Mouse (Mus musculus): ENCODE measurements at regions not wholly inside any gene's neighbourhood (a gene's known extent, or its start where the extent isn't known, plus 50 kb on each side); places are given as distances from the start of the nearest gene placed in this dataset.
"Not testable (repeated sequence)": the region's sequence is repeated elsewhere in the genome, so short reads cannot be mapped to it uniquely, and the experiment has no call there.

- peak; percentile 81 for DNase-seq (ENCODE audit: low spot score)
These were observed 251.3 kb upstream of the Tgfbr2 start for GRCm38 (mm10) chr9:116426269-116426999.

- not testable (repeated sequence) for DNase-seq (ENCODE audit: low spot score)
These were observed 250.2 kb upstream of the Tgfbr2 start for GRCm38 (mm10) chr9:116425400-116425799.

GRCm38 (mm10) chr9:116415021-116415420 is 239.9 kb upstream of the Tgfbr2 start:
- DNase-seq (ENCODE audit: low spot score), result peak; percentile 9

GRCm38 (mm10) chr9:116411067-116411466 is 235.9 kb upstream of the Tgfbr2 start:
- peak; percentile 53 for DNase-seq (ENCODE audit: low spot score)

- DNase-seq (ENCODE audit: low spot score), result no peak
These were observed 235.3 kb upstream of the Tgfbr2 start for GRCm38 (mm10) chr9:116410461-116410860.

- DNase-seq (ENCODE audit: low spot score), result peak; percentile 68
These were observed 233.0 kb upstream of the Tgfbr2 start for GRCm38 (mm10) chr9:116408116-116408515.

GRCm38 (mm10) chr9:116405051-116405450 is 229.9 kb upstream of the Tgfbr2 start:
- no peak for DNase-seq (ENCODE audit: low spot score)

GRCm38 (mm10) chr9:116401821-116402220 is 226.7 kb upstream of the Tgfbr2 start:
- DNase-seq (ENCODE audit: low spot score), result peak; percentile 38

GRCm38 (mm10) chr9:116400270-116400669 is 225.1 kb upstream of the Tgfbr2 start:
- no peak for DNase-seq (ENCODE audit: low spot score)

GRCm38 (mm10) chr9:116399296-116399695 is 224.1 kb upstream of the Tgfbr2 start:
- no peak for DNase-seq (ENCODE audit: low spot score)

- no peak for DNase-seq (ENCODE audit: low spot score)
These were observed 217.1 kb upstream of the Tgfbr2 start for GRCm38 (mm10) chr9:116392258-116392657.

GRCm38 (mm10) chr9:116389781-116390180 is 214.6 kb upstream of the Tgfbr2 start:
- no peak for DNase-seq (ENCODE audit: low spot score)

GRCm38 (mm10) chr9:116388863-116389262 is 213.7 kb upstream of the Tgfbr2 start:
- DNase-seq (ENCODE audit: low spot score), result no peak

- no peak for DNase-seq (ENCODE audit: low spot score)
These were observed 212.9 kb upstream of the Tgfbr2 start for GRCm38 (mm10) chr9:116388025-116388424.

GRCm38 (mm10) chr9:116384176-116385076 is 209.3 kb upstream of the Tgfbr2 start:
- DNase-seq (ENCODE audit: low spot score), result peak; percentile 84

GRCm38 (mm10) chr9:116383411-116384101 is 208.4 kb upstream of the Tgfbr2 start:
- peak; percentile 22 for DNase-seq (ENCODE audit: low spot score)

GRCm38 (mm10) chr9:116377706-116378105 is 202.5 kb upstream of the Tgfbr2 start:
- no peak for DNase-seq (ENCODE audit: low spot score)

GRCm38 (mm10) chr9:116375658-116376357 is 200.6 kb upstream of the Tgfbr2 start:
- DNase-seq (ENCODE audit: low spot score), result peak; percentile 86

GRCm38 (mm10) chr9:116374343-116374742 is 199.2 kb upstream of the Tgfbr2 start:
- DNase-seq (ENCODE audit: low spot score), result no peak

GRCm38 (mm10) chr9:116373396-116373795 is 198.2 kb upstream of the Tgfbr2 start:
- no peak for DNase-seq (ENCODE audit: low spot score)

GRCm38 (mm10) chr9:116369059-116369718 is 194.0 kb upstream of the Tgfbr2 start:
- no peak for DNase-seq (ENCODE audit: low spot score)
